In genomic region chr11:120248899-120249298, GRCm38 (mm10) we compare ENCODE assay signal across 18 mouse cellular contexts. TPM values are rescaled to one million over a fixed set of nuclear protein-coding genes. Genes with fewer than 3 reads are reported as not detected.
DNase-seq lines count a peak whose midpoint lies in the region; ATAC-seq and TF ChIP-seq lines count a peak whose summit lies in the region.
"Had no signal": no experiment of that assay in that cellular context is flagged by ENCODE, and none has a peak within 500 bp of the region (broad histone marks: within the 10 kb centered on the region; RNA-seq: fewer than 3 reads in every experiment).

No protein-coding gene starts in this region.

- in situ Hi-C loops in CH12.LX (cut with MboI; ENCODE audit: low pct_ligation_motif_present, low pct_unique_long_range_greater_than_20kb, low sequenced_read_pairs) = no loop called here

- TF ChIP-seq RAD21 in CH12.LX (IDR thresholded peaks at IDR 0.05; ENCODE audit: low read depth, low read length) (no peak), MEL (IDR thresholded peaks at IDR 0.05; ENCODE audit: low read depth, low read length) (no peak)

- no peak for ATAC-seq in heart, embryonic 13.5 days (ENCODE audit: extremely low read depth, insufficient number of reproducible peaks, low FRiP score, low TSS enrichment)
- no peak for ATAC-seq in kidney, embryonic 16.5 days (ENCODE audit: low FRiP score, low TSS enrichment)
- ATAC-seq: CD4-positive, CD25-positive, alpha-beta regulatory T cell, adult 4 months; forebrain, embryonic 13.5 days; hindbrain, embryonic 16.5 days had no signal

- TF ChIP-seq POLR2A in kidney, adult 2 months (IDR thresholded peaks at IDR 0.05; ENCODE audit: low read depth, low read length) = no peak
- TF ChIP-seq POLR2A in CH12.LX (IDR thresholded peaks at IDR 0.05; ENCODE audit: low read depth, low read length) = no peak
- no peak for TF ChIP-seq POLR2A in MEL (IDR thresholded peaks at IDR 0.05; ENCODE audit: control insufficient read depth in 1 of 2, insufficient read depth in 1 of 2, low read depth in 1 of 2, low read length in 2 of 2, poor library complexity in 1 of 2)

- dilution Hi-C loops in CH12.LX (cut with MboI; ENCODE audit: extremely low pct_ligation_motif_present, extremely low pct_unique_long_range_greater_than_20kb, low sequenced_read_pairs) = no loop called here

- H3K4me1 ChIP-seq in heart, embryonic 13.5 days = peaks cover 94% of the 10 kb centered on the region
- H3K4me1 ChIP-seq in kidney, embryonic 16.5 days (ENCODE audit: insufficient read depth, low read length) = peaks cover 70% of the 10 kb centered on the region
- peaks cover 24% of the 10 kb centered on the region for H3K4me1 ChIP-seq in kidney, adult 2 months (ENCODE audit: control insufficient read depth, insufficient read depth, low read length)
- peaks cover 0 to 5% of the 10 kb centered on the region in 2 experiments; a peak in 1 of 4 replicates for H3K4me1 ChIP-seq in CH12.LX (ENCODE audit: control insufficient read depth in 1 of 2, insufficient read depth in 2 of 2)
- no peaks in the 10 kb centered on the region for H3K4me1 ChIP-seq in MEL (ENCODE audit: control insufficient read depth in 1 of 2, insufficient read depth in 2 of 2, low read length in 2 of 2)

- no peaks in the 10 kb centered on the region for H3K27me3 ChIP-seq in heart, embryonic 13.5 days (replicated peaks)
- no peaks in the 10 kb centered on the region for H3K27me3 ChIP-seq in kidney, embryonic 16.5 days (ENCODE audit: insufficient read depth, low read length)
- H3K27me3 ChIP-seq in kidney, adult 2 months (replicated peaks; ENCODE audit: control insufficient read depth, insufficient read depth, low read length) = no peaks in the 10 kb centered on the region
- H3K27me3 ChIP-seq in CH12.LX (replicated peaks) = peaks cover 89% of the 10 kb centered on the region
- peaks cover 0 to 7% of the 10 kb centered on the region in 2 experiments for H3K27me3 ChIP-seq in MEL (ENCODE audit: control insufficient read depth in 1 of 2, insufficient read depth in 2 of 2, low read length in 2 of 2)
- H3K27me3 ChIP-seq: embryonic facial prominence, embryonic 15.5 days; forebrain, embryonic 13.5 days had no signal

- 0 out of 2 replicates have a peak overlapping the region, but pooled peaks have one; percentile 25 for H3K9ac ChIP-seq in heart, embryonic 13.5 days
- no peak overlapping the region for H3K9ac ChIP-seq in kidney, embryonic 16.5 days (replicated peaks; ENCODE audit: low read length)
- H3K9ac ChIP-seq in CH12.LX (ENCODE audit: insufficient read depth, low read depth) (no peak overlapping the region), MEL (ENCODE audit: control insufficient read depth, low read depth, low read length, poor library complexity, severe bottlenecking) (no peak overlapping the region)
- H3K9ac ChIP-seq: embryonic facial prominence, embryonic 15.5 days had no signal

- H3K79me2 ChIP-seq in CH12.LX (replicated peaks; ENCODE audit: control insufficient read depth, extremely low read depth, insufficient read depth, poor library complexity, severe bottlenecking) = no peaks in the 10 kb centered on the region
- no peaks in the 10 kb centered on the region for H3K79me2 ChIP-seq in MEL (ENCODE audit: control insufficient read depth, insufficient read depth, low read length, poor library complexity)

- no peak overlapping the region for H3K4me3 ChIP-seq in heart, embryonic 13.5 days
- H3K4me3 ChIP-seq in kidney, embryonic 16.5 days (ENCODE audit: low read length) = no peak overlapping the region
- H3K4me3 ChIP-seq in kidney, adult 2 months (ENCODE audit: insufficient read depth, low read depth, low read length) = no peak overlapping the region
- H3K4me3 ChIP-seq in CH12.LX (replicated peaks in 1 of 3; ENCODE audit: low read depth in 2 of 3, low read length in 2 of 3, poor library complexity in 1 of 3) (no peak overlapping the region), MEL (ENCODE audit: control insufficient read depth in 1 of 2, insufficient read depth in 1 of 2, low read depth in 2 of 2, low read length in 2 of 2) (no peak overlapping the region)
- H3K4me3 ChIP-seq: embryonic facial prominence, embryonic 15.5 days; forebrain, embryonic 13.5 days; megakaryocyte, embryonic 14.5 days had no signal

- DNase-seq in heart, adult 11 months = no peak
- no peak for DNase-seq in kidney, adult 2 months
- DNase-seq in CH12.LX (ENCODE audit: extremely low read depth) (no peak), MEL (ENCODE audit: low read depth, low spot score) (no peak)
- no peak for DNase-seq in adrenal gland, adult 18-20 months (ENCODE audit: low spot score in 2 of 2)
- DNase-seq: adrenal gland, postnatal 14 days; kidney, postnatal 10 days; layer of hippocampus, adult 9-11 months; liver; lung, adult 18-20 months; thymus, adult 2 months had no signal

- H3K27ac ChIP-seq in heart, embryonic 13.5 days (replicated peaks) = peak overlapping the region; percentile 64
- H3K27ac ChIP-seq in kidney, embryonic 16.5 days (ENCODE audit: low read length) = peak overlapping the region; percentile 33; the same call in 1 of the 2 replicates
- H3K27ac ChIP-seq in kidney, adult 2 months (ENCODE audit: insufficient read depth, low read depth, low read length) = no peak overlapping the region
- no peak overlapping the region for H3K27ac ChIP-seq in CH12.LX (ENCODE audit: insufficient read depth, low read depth)
- no peak overlapping the region for H3K27ac ChIP-seq in MEL (ENCODE audit: control insufficient read depth, low read depth, low read length)
- H3K27ac ChIP-seq: embryonic facial prominence, embryonic 15.5 days; forebrain, embryonic 13.5 days had no signal

- no peak for TF ChIP-seq CTCF in kidney, adult 2 months (conservative IDR thresholded peaks at IDR 0.05; ENCODE audit: insufficient read depth, insufficient read length, low read depth, low read length)
- TF ChIP-seq CTCF in CH12.LX (conservative IDR thresholded peaks at IDR 0.05 in 1 of 2, IDR thresholded peaks at IDR 0.05 in 1 of 2; ENCODE audit: low read depth in 2 of 2, low read length in 2 of 2) (no peak), MEL (IDR thresholded peaks at IDR 0.05 in 2 of 3, conservative IDR thresholded peaks at IDR 0.05 in 1 of 3; ENCODE audit: control insufficient read depth in 1 of 3, insufficient read depth in 1 of 3, low read depth in 2 of 3, low read length in 3 of 3, poor library complexity in 1 of 3, severe bottlenecking in 1 of 3) (no peak)

- H3K9me3 ChIP-seq in heart, embryonic 13.5 days = no peaks in the 10 kb centered on the region
- H3K9me3 ChIP-seq in kidney, embryonic 16.5 days (ENCODE audit: low read length) = no peaks in the 10 kb centered on the region
- H3K9me3 ChIP-seq in CH12.LX (replicated peaks; ENCODE audit: low read length) (no peaks in the 10 kb centered on the region), MEL (replicated peaks; ENCODE audit: insufficient read depth, low read length) (no peaks in the 10 kb centered on the region)
- H3K9me3 ChIP-seq: embryonic facial prominence, embryonic 15.5 days; forebrain, embryonic 13.5 days; megakaryocyte, embryonic 14.5 days had no signal

- whole genome bisulfite sequencing in heart, embryonic 13.5 days = 78% methylated on average over 6 of the region's 6 CpGs
- 72% methylated on average over 6 of the region's 6 CpGs for WGBS in kidney, embryonic 16.5 days
- 75% methylated on average over 6 of the region's 6 CpGs for WGBS in kidney, adult 2 months

- no peak for TF ChIP-seq EP300 in CH12.LX (IDR thresholded peaks at IDR 0.05; ENCODE audit: low read length)
- no peak for TF ChIP-seq EP300 in MEL (IDR thresholded peaks at IDR 0.05; ENCODE audit: low read depth in 1 of 2, low read length in 2 of 2)

- no peaks in the 10 kb centered on the region for H3K36me3 ChIP-seq in heart, embryonic 13.5 days
- no peaks in the 10 kb centered on the region for H3K36me3 ChIP-seq in kidney, embryonic 16.5 days (ENCODE audit: insufficient read depth, low read length)
- no peaks in the 10 kb centered on the region for H3K36me3 ChIP-seq in kidney, adult 2 months (ENCODE audit: control insufficient read depth, insufficient read depth, low read length)
- H3K36me3 ChIP-seq in CH12.LX (replicated peaks in 1 of 2; ENCODE audit: control insufficient read depth in 1 of 2, insufficient read depth in 1 of 2, low read length in 1 of 2) (no peaks in the 10 kb centered on the region), MEL (ENCODE audit: control insufficient read depth in 1 of 2, insufficient read depth in 2 of 2, low read length in 2 of 2) (no peaks in the 10 kb centered on the region)
- H3K36me3 ChIP-seq: embryonic facial prominence, embryonic 15.5 days had no signal

- no peak overlapping the region for H3K4me2 ChIP-seq in heart, embryonic 13.5 days
- no peak overlapping the region for H3K4me2 ChIP-seq in kidney, embryonic 16.5 days (replicated peaks; ENCODE audit: low read depth, low read length)
- H3K4me2 ChIP-seq in CH12.LX (ENCODE audit: insufficient read depth, low read depth, poor library complexity, severe bottlenecking) = no peak overlapping the region
- H3K4me2 ChIP-seq: embryonic facial prominence, embryonic 15.5 days; forebrain, embryonic 13.5 days had no signal

TF ChIP-seq in CH12.LX, 34 proteins besides CTCF, POLR2A, EP300 and RAD21 (continues in another document):
- no peak for TF ChIP-seq ETS1 (conservative IDR thresholded peaks at IDR 0.05; ENCODE audit: low read depth, low read length)
- TF ChIP-seq TBP (conservative IDR thresholded peaks at IDR 0.05; ENCODE audit: low read depth, low read length) = 0 out of 2 replicates have a peak, but pooled peaks have one; percentile 50
- TF ChIP-seq ZKSCAN1 (IDR thresholded peaks at IDR 0.05; ENCODE audit: borderline replicate concordance, low read depth, low read length) = no peak
- TF ChIP-seq JUND (conservative IDR thresholded peaks at IDR 0.05; ENCODE audit: low read depth, low read length) = no peak

TF ChIP-seq in MEL, 35 proteins besides CTCF, POLR2A, EP300 and RAD21:
- TF ChIP-seq TBP (IDR thresholded peaks at IDR 0.05; ENCODE audit: low read depth, low read length) (0 out of 2 replicates have a peak, but pooled peaks have one; percentile 37), UBTF (IDR thresholded peaks at IDR 0.05; ENCODE audit: borderline replicate concordance, insufficient read depth, low read depth, low read length) (no peak), HCFC1 (IDR thresholded peaks at IDR 0.05; ENCODE audit: low read depth, low read length) (no peak)

RNA-seq across cellular contexts. Expression of gene Bahcc1, which starts 16.2 kb away (rescaled TPM):
- 4.4 and 5.2 TPM in 2 replicates for polyA plus RNA-seq in heart, embryonic 13.5 days (2015; fragmentation: Nextera tagmentation; extraction: Ambion mirVana)
- polyA plus RNA-seq in kidney, embryonic 16.5 days (2015; fragmentation: Nextera tagmentation; extraction: Ambion mirVana) = 13.2 and 14.2 TPM in 2 replicates
- 8.0 and 9.2 TPM in 2 replicates for polyA plus RNA-seq in kidney, adult 2 months (2012; rRNA removed)
- total RNA-seq in CH12.LX (2012; rRNA removed) (0.04 TPM in 2 replicates), CH12.LX (2014; rRNA removed) (not detected in 2 replicates), MEL (2012; rRNA removed) (0.03 and 0.04 TPM in 2 replicates)
- polyA plus RNA-seq in CH12.LX (2012; ENCODE audit: insufficient read length, low read depth) (not detected in 2 replicates), MEL (2012; ENCODE audit: insufficient read depth in 1 of 2, insufficient read length in 2 of 2, low read depth in 1 of 2, low replicate concordance in 2 of 2, missing spikeins in 1 of 2) (under 1 TPM in 1 of 2 experiments, not detected in 1; 0.26 TPM)
- 1 to 10 TPM; 7.8 to 8.9 TPM for total RNA-seq in adrenal gland, adult 18-20 months (2021)
- polyA plus RNA-seq: CD4-positive, CD25-positive, alpha-beta regulatory T cell, adult 4 months had no signal

Comparison
In these comparisons a context has a peak if more than half of its experiments do, and no peak if none do; other contexts are left out.
1. H3K27ac ChIP-seq: peak in heart, embryonic 13.5 days (single experiment) and kidney, embryonic 16.5 days (single experiment); none in kidney, adult 2 months (single experiment), CH12.LX (single experiment) and MEL (single experiment).